Mouse (Mus musculus) limb, embryonic 10.5 days (tissue): ENCODE data around the gene Prepl. TPM values are rescaled to one million over a fixed set of nuclear protein-coding genes. Genes with fewer than 3 reads are reported as not detected.

ENCODE experiments used
- DNase-seq: peaks from one replicate; pipeline ENCODE4 v3.0.0-alpha.2; 2017; ENCODE audit warnings: low spot score
- H3K27ac ChIP-seq: fragments of 300-500 bp; sonication (generic); 2 replicates; pipeline ENCODE4 v1.5.1; 2016; ENCODE audit warnings: mild to moderate bottlenecking
- H3K27me3 ChIP-seq: fragments of 300-500 bp; sonication (generic); 2 replicates; pipeline ENCODE4 v1.6.1; 2016; ENCODE audit warnings: low read depth, mild to moderate bottlenecking; ENCODE audit not compliant: poor library complexity, severe bottlenecking
- H3K36me3 ChIP-seq: fragments of 300-500 bp; sonication (generic); 2 replicates; pipeline ENCODE4 v1.6.1; 2016; ENCODE audit warnings: mild to moderate bottlenecking, moderate library complexity
- H3K4me1 ChIP-seq: fragments of 300-500 bp; sonication (generic); 2 replicates; pipeline ENCODE4 v1.6.1; 2016
- H3K4me3 ChIP-seq: fragments of 300-500 bp; sonication (generic); 2 replicates; pipeline ENCODE4 v1.5.1; 2016; ENCODE audit warnings: mild to moderate bottlenecking, moderate library complexity
- H3K9me3 ChIP-seq: fragments of 300-500 bp; sonication (generic); replicated peaks from 2 replicates; pipeline ENCODE4 v1.6.1; 2016; ENCODE audit warnings: mild to moderate bottlenecking
- WGBS: fragments of 180-500 bp; shearing (Covaris S2); methylation state at CpG from one replicate; pipeline ENCODE4 v1.1.7; 2016; 5-methylcytosine and 5-hydroxymethylcytosine counted together
- polyA plus RNA-seq: library from polyadenylated mRNA; unstranded; fragments of >200 nt; fragmentation: Nextera tagmentation; extraction: Ambion mirVana; gene quantifications from 2 replicates; pipeline ENCODE4 v1.2.1, GENCODE M21; 2016

Gene Prepl
- polyA plus RNA-seq, 1 experiment from 2014 or later: 28.4 TPM

GRCm38 (mm10) chr17:85088401-85088800 is 1.6 kb downstream of the Prepl start:
- H3K27ac ChIP-seq: no peak overlapping the region
- WGBS: 89% methylated on average over 11 of the region's 11 CpGs
- peaks cover 20% of the 10 kb centered on the region for H3K4me1 ChIP-seq
- H3K27me3 ChIP-seq: no peaks in the 10 kb centered on the region
- no peak for DNase-seq
- H3K4me3 ChIP-seq: no peak overlapping the region
- H3K9me3 ChIP-seq: no peaks in the 10 kb centered on the region
- H3K36me3 ChIP-seq: no peaks in the 10 kb centered on the region

- Histone ChIP-seq H3K27me3 (no peaks in the 10 kb centered on the region), H3K4me3 (no peak overlapping the region), H3K27ac (no peak overlapping the region), H3K9me3 (no peaks in the 10 kb centered on the region), H3K4me1 (peaks cover 20% of the 10 kb centered on the region), H3K36me3 (0 out of 2 replicates have a peak, but pooled peaks cover 4% of the 10 kb centered on the region)
- WGBS: 90% methylated on average over 5 of the region's 5 CpGs
- DNase-seq: no peak
These were observed 2.5 kb downstream of the Prepl start for GRCm38 (mm10) chr17:85087591-85087990.

DNA sequence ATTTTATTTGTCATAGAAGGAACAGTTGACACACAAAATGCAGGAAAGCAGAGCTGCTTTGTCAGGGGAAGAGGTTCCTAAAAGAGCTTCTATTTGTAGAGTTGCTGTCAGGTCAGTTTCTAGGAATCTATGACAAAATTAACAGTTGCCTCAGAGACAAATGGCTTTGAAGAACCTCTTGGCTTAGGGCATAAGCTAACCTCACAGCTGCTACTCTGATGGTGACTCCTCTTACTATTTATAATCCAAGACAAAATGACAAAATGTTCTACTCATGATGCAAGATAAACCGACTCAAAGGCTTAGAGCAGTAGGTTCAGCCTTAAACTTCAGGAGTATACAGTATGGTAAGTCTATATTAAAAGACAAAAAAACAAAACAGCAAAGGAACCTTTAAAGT is 3.5 kb downstream of the Prepl start:
- Histone ChIP-seq H3K27me3 (no peaks in the 10 kb centered on the region), H3K4me1 (peaks cover 14% of the 10 kb centered on the region), H3K36me3 (0 out of 2 replicates have a peak, but pooled peaks cover 4% of the 10 kb centered on the region), H3K9me3 (no peaks in the 10 kb centered on the region), H3K4me3 (no peak overlapping the region), H3K27ac (no peak overlapping the region)
- WGBS: 92% methylated on average over 1 of the region's 1 CpGs
- DNase-seq: no peak

DNA sequence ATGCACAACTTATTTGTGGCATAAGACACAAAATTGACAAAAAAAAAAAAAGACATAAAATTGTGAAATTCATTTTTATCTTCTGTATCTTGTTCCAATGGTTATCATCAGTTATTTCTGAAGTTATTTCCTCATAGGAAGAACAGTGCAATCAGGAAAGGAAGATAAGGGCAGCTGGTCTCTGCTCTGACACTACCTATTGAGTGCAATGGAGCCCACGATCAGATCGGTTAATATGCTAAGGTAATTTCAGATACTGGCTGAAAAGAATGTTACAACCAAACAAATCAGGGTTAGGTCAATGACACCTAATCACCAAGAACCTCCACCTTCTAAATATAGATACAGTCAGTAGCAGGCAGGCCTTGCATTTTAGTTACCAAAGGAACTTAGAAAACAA is 4.7 kb downstream of the Prepl start:
- no peak for DNase-seq
- no peak overlapping the region for H3K4me3 ChIP-seq
- H3K27ac ChIP-seq: no peak overlapping the region
- H3K9me3 ChIP-seq: no peaks in the 10 kb centered on the region
- H3K36me3 ChIP-seq: peaks cover 11% of the 10 kb centered on the region
- H3K4me1 ChIP-seq: peaks cover 8% of the 10 kb centered on the region
- WGBS: 93% methylated on average over 2 of the region's 2 CpGs
- no peaks in the 10 kb centered on the region for H3K27me3 ChIP-seq

GRCm38 (mm10) chr17:85080781-85081180 is 9.3 kb downstream of the Prepl start:
- Histone ChIP-seq H3K27me3 (no peaks in the 10 kb centered on the region), H3K36me3 (peaks cover 47% of the 10 kb centered on the region), H3K27ac (no peak overlapping the region), H3K9me3 (no peaks in the 10 kb centered on the region), H3K4me3 (no peak overlapping the region), H3K4me1 (no peaks in the 10 kb centered on the region)
- WGBS: 94% methylated on average over 11 of the region's 11 CpGs
- DNase-seq: no peak

- Histone ChIP-seq H3K4me3 (no peak overlapping the region), H3K27me3 (no peaks in the 10 kb centered on the region), H3K27ac (no peak overlapping the region), H3K9me3 (no peaks in the 10 kb centered on the region), H3K36me3 (peaks cover 54% of the 10 kb centered on the region), H3K4me1 (no peaks in the 10 kb centered on the region)
- no peak for DNase-seq
- WGBS: 97% methylated on average over 3 of the region's 3 CpGs
These were observed 10.8 kb downstream of the Prepl start for GRCm38 (mm10) chr17:85079276-85079675.

DNA sequence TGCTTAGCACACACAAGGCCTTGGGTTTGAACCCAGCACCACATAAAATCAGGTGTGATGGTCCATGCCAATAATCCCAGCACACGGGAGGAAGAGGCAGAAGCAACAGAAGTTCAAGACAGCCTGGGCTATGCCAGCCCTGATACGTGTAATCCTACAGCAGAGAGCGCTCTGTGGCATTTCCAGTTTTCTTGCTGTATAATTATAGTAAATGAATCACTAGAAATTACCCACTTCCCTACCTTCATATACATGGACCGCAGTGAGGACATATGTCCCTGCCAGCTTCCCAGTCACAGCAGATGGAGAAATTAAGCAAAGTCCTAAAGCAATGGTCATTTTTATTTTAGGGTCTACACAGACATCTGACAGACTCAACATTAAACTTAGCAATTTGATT is 16.0 kb downstream of the Prepl start:
- H3K9me3 ChIP-seq: no peaks in the 10 kb centered on the region
- no peak overlapping the region for H3K27ac ChIP-seq
- no peak overlapping the region for H3K4me3 ChIP-seq
- H3K36me3 ChIP-seq: peaks cover 67% of the 10 kb centered on the region
- no peaks in the 10 kb centered on the region for H3K4me1 ChIP-seq
- 93% methylated on average over 4 of the region's 4 CpGs for WGBS
- H3K27me3 ChIP-seq: no peaks in the 10 kb centered on the region
- DNase-seq: no peak

- Histone ChIP-seq H3K27me3 (no peaks in the 10 kb centered on the region), H3K27ac (no peak overlapping the region), H3K4me3 (no peak overlapping the region), H3K9me3 (no peaks in the 10 kb centered on the region), H3K36me3 (peaks cover 68% of the 10 kb centered on the region), H3K4me1 (no peaks in the 10 kb centered on the region)
- 84% methylated on average over 7 of the region's 7 CpGs for WGBS
- no peak for DNase-seq
These were observed 16.8 kb downstream of the Prepl start for GRCm38 (mm10) chr17:85073214-85073613.

DNA sequence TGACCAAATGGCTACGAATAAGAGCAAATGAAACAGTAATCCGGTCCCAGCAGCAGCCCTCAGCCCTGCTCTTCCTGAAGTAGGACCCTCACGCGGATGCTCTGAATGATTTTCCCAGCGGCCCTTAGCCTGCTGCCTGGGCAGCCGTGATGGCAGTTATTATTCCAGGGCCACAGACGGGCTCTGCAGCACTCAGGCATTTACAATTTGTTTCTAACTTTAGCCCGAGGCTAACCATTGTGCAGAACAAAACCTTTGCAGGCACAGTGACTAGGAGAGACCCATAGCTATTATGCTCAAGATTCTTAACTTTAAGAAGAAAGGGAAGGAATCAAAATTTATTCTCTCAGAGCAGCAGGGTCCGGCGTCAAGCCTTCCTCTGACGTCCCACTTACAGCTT is 17.7 kb downstream of the Prepl start:
- Histone ChIP-seq H3K9me3 (no peaks in the 10 kb centered on the region), H3K27me3 (no peaks in the 10 kb centered on the region), H3K4me1 (no peaks in the 10 kb centered on the region), H3K27ac (no peak overlapping the region), H3K4me3 (no peak overlapping the region), H3K36me3 (peaks cover 64% of the 10 kb centered on the region)
- no peak for DNase-seq
- WGBS: 79% methylated on average over 11 of the region's 11 CpGs

GRCm38 (mm10) chr17:85071088-85071775 is 18.8 kb downstream of the Prepl start:
- H3K36me3 ChIP-seq: peaks cover 63% of the 10 kb centered on the region
- H3K4me3 ChIP-seq: no peak overlapping the region
- no peaks in the 10 kb centered on the region for H3K27me3 ChIP-seq
- no peaks in the 10 kb centered on the region for H3K9me3 ChIP-seq
- H3K4me1 ChIP-seq: no peaks in the 10 kb centered on the region
- WGBS: 93% methylated on average over 8 of the region's 8 CpGs
- H3K27ac ChIP-seq: no peak overlapping the region
- DNase-seq: no peak

DNA sequence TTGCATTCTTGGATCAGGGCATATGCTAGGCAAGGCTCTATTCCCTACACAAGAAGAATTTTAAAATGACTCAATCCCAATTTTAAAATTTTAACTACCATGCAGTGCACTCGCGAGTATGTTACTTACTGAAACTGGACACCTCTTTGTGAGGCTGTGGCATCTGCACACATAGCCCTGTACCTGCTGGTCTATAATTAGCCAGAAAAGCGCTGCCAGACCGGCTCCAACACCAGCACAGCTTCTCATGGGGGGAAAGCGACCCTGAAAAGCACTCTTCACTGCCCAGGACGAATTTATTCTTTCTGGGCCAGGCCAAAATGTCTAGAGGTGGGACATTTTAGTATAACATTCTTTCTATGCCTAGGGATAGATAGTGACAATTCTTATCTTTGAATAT is 19.4 kb downstream of the Prepl start:
- no peak for DNase-seq
- Histone ChIP-seq H3K4me3 (no peak overlapping the region), H3K36me3 (peaks cover 63% of the 10 kb centered on the region), H3K4me1 (no peaks in the 10 kb centered on the region), H3K27ac (no peak overlapping the region), H3K9me3 (no peaks in the 10 kb centered on the region), H3K27me3 (no peaks in the 10 kb centered on the region)
- 86% methylated on average over 6 of the region's 6 CpGs for WGBS

DNA sequence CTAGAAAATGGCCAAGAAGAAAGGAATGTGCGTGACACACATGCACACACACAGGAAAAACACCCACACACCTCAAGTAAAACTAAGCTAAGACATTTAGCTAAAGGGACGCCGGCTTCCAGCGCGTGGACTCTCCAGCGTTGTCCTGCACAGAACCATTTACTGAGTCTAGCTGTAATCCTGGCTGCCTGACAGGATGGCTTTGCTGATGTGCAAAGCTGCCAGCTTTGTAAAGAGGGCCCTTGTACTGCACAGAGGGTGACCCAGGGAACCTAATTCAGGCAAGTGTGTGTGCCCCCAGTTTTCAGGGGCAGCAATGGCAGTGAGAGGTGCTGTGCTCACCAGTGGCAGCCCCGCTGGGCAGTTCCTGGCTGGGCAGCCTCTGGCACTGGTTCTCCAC is 22.7 kb downstream of the Prepl start:
- Histone ChIP-seq H3K9me3 (no peaks in the 10 kb centered on the region), H3K4me1 (no peaks in the 10 kb centered on the region), H3K4me3 (no peak overlapping the region), H3K27me3 (no peaks in the 10 kb centered on the region), H3K27ac (no peak overlapping the region), H3K36me3 (peaks cover 87% of the 10 kb centered on the region)
- WGBS: 96% methylated on average over 7 of the region's 7 CpGs
- DNase-seq: no peak

DNA sequence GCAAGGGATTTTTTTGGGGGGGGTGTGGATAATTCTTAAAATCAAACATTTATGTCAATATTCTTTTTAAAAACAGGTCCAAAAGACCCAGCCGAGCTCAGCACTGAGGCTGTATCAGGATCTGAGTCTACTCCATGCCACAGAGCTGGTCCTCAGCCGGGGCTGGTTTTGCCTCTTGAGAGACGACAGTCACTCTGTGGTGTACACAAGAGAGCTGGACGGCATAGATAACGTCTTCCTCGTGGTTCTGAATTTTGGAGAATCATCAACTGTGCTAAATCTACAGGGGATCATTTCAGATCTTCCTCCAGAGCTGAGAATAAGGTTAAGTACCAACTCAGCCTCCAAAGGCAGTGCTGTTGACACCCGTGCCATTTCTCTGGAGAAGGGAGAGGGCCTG is 26.5 kb downstream of the Prepl start:
- H3K4me1 ChIP-seq: no peaks in the 10 kb centered on the region
- no peak overlapping the region for H3K27ac ChIP-seq
- 93% methylated on average over 7 of the region's 7 CpGs for WGBS
- no peaks in the 10 kb centered on the region for H3K27me3 ChIP-seq
- DNase-seq: no peak
- H3K36me3 ChIP-seq: peaks cover 54% of the 10 kb centered on the region
- no peaks in the 10 kb centered on the region for H3K9me3 ChIP-seq
- H3K4me3 ChIP-seq: no peak overlapping the region

DNA sequence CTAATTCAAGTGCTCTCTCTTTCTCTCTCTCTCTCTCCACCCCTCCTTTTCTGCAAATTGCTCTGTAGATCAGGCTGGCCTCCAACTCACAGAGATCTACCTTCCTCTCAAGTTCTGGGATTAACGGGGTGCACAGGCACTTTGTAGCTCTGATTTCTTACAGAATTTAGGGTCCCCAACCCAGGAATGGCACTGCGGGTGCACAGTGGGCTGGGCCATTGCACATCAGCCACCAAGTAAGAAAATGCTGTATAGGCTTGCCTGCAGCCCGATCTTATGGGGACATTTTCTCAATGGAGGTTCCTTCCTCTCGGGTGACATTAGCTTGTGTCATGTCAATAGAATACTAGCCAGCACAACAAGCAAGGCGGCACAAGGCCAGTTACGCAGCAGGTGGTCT is 30.9 kb downstream of the Prepl start:
- Histone ChIP-seq H3K27me3 (no peaks in the 10 kb centered on the region), H3K4me3 (no peak overlapping the region), H3K9me3 (no peaks in the 10 kb centered on the region), H3K36me3 (peaks cover 15% of the 10 kb centered on the region), H3K27ac (no peak overlapping the region), H3K4me1 (no peaks in the 10 kb centered on the region)
- DNase-seq: no peak
- WGBS: 92% methylated on average over 6 of the region's 6 CpGs
